Mouse (Mus musculus) CD4-positive, CD25-positive, alpha-beta regulatory T cell, adult 2 months (primary cell): ENCODE measurements around the gene Rpgrip1l.

Experiments
- DNase-seq: peaks from one replicate; pipeline ENCODE4 v3.0.0-alpha.2; 2012; ENCODE audit warnings: low read depth, low spot score

Rpgrip1l gene

DNA sequence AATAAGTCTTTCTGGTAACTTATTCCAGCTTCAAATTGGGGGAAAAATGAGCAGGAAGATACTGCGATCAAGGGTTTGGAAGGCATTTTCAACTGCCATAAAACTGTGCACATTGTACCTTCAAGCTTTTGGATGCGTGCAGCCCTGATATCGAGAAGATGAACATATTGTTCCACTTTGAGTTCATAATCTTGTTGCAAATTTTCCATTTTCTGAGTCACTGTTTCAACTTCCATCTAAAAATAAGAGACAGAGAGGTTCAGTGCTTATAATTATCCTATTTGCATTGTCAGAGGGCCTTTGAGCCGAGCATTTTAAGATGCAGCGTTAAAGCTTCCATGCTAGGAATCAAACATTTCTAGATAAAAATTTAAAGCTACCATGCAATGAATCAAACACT lies 39.6 kb downstream of the Rpgrip1l start:
- no peak for DNase-seq

GRCm38 (mm10) chr8:91269374-91269958 lies 43.6 kb downstream of the Rpgrip1l start:
- no peak for DNase-seq

DNA sequence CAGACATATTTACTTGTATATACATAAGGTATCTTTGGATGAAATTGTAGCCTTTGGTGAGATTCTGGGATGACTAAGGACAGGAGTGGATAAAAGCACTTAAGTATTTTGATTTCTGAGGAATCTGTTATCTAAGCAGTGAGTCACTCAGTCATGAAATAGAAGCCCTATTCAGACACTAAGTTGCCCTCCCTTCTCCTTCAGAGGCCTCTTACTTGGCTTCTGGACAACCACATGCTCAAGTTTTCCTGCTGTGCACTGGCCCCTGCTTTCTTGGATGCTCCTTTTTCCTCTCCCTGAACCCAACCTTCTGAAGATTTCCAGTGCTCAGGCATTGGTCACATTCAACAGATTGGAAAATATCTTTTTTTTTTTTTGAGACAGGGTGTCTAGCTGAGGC lies 48.5 kb downstream of the Rpgrip1l start:
- DNase-seq, result no peak

DNA sequence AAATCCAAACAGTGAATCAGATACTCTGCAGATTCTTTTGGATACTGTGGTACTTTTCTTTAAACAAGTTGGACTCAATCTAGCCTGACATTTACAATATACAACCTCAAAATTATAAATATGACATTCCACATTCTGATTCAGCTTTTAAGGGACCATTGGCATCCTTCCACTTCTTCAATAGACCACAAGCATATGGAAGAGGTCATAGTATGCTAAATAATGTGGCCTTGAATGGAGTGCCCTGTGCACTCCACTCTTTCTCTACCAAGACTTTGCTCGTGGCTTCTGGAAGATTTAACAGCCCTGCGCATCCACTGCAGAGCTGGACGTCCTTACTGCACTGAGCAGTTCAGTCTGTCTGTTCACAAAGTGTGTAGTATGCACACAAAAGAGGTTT lies 49.1 kb downstream of the Rpgrip1l start:
- no peak for DNase-seq

DNA sequence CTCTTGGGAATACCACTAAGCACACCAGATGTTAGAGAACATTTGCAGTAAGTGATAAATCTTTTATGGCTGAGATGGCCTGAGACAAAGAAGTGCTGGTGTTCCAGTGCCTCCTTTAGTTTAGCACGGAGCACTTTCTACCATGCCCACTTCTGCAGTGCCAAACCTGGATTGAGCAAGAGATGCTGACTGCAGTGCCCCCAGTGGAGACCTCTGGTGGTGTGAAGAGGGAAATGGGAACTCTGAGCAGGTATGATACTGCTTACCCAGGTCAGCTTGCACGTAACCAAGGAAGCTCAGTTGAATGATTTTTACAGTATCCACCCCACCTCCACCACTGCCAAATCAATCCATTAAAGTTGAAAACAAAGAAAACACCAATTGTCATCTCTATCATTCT lies 51.5 kb downstream of the Rpgrip1l start:
- peak; percentile 6 for DNase-seq

DNA sequence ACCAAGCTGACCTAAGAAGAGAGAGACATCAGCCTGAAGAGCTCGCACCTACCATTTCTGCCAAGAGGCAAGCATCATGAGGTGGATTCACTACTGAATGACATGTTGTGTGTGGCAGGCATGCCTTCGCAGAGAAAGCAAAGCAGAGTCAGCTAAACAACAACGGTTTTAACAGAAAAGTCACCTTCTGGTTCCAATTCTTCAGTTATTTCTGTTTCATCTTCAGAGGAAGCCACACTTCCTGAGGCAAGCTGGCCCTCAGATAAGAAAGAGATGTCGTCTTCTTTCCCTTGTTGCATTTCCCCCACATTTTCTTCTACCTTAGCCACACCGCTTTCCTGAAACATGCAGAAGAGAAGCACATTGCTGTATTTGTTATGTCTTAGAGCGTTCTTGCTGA lies 62.1 kb downstream of the Rpgrip1l start:
- no peak for DNase-seq

- DNase-seq, result no peak
Measured at GRCm38 (mm10) chr8:91249758-91250466, 63.1 kb downstream of the Rpgrip1l start.

- no peak for DNase-seq
Measured at GRCm38 (mm10) chr8:91245821-91246454, 67.1 kb downstream of the Rpgrip1l start.

DNA sequence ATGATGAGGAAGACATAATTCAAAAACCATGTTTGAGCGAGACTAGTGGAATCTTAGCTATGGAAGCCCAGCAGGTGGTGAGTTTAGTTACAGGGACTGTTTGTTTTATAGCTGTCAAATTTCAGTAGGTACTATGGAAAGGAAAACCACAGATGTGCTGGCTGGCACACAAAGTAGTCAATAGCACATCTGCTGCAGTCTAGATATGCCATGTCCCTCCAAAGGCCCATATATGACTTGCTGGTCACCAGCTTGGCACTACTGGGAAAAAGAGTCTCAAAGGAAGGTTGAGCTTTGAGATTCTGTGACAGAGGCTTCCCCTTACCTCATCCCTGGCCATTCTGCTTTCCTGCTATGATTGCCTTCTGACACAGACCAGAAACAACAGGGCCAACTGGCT lies 70.3 kb downstream of the Rpgrip1l start:
- DNase-seq, result no peak

GRCm38 (mm10) chr8:91241873-91242519 lies 71.1 kb downstream of the Rpgrip1l start:
- DNase-seq, result no peak

GRCm38 (mm10) chr8:91241371-91241770 lies 71.7 kb downstream of the Rpgrip1l start:
- DNase-seq, result no peak

DNA sequence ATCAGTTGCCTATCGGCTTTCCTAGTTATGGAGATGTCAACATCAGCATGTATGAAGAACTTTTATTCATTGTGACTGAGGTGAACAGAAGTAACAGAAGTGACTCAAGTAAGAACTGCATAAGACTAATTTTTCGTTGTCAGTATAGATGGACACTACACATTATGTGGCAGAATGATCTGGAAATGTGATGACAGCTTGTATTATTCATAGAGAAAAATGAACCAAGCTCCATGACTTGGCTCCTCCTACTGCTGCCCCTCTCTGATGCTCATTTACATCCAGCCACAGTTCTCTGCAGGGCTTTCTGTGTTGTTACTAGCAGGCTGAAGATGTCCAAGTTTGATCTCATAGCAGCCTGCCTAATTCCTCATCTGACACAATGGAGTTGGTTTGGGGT lies 75.9 kb downstream of the Rpgrip1l start:
- no peak for DNase-seq

- no peak for DNase-seq
Measured at GRCm38 (mm10) chr8:91234097-91234496, 79.0 kb downstream of the Rpgrip1l start.

DNA sequence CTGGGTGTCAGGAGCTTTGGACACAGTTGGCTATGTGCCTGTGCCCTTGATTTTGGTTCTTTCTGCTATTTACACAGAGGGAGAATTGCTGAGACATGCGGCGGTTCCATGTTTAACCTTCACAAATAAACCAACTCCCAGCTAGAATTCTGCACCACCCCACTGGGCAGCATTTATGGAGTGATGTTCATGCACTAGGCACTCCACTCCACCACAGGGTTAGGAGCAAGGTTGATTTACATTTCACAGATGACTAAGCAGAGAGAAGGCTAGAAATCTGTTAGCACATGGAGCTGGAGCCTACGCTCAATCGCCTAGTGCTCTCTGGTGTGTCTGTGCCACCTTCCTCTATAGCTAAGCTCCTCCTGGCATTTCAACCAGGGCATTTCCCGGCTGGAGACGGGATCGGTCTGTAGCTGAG lies 85.6 kb downstream of the Rpgrip1l start:
- no peak for DNase-seq

GRCm38 (mm10) chr8:91224227-91224626 lies 88.8 kb downstream of the Rpgrip1l start:
- no peak for DNase-seq

DNA sequence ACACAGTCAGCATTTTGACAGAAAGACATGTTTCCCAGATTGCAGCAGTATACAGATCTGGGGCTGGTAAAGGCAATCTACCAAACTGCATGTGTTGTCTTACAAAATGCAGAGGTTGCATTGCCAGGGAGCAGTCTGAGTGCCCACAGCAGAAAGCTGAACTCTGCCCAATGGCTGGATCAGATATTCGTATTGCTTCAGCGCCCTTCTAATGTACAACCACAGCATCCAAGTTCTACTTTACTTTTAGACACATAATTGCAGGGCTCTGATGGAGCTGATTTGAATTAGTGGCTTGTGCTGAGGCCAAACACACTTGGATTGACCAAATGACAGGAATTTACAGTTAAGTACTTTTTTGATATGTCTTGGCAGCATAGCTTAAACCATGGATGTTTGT lies 91.2 kb downstream of the Rpgrip1l start:
- DNase-seq, result no peak

GRCm38 (mm10) chr8:91218271-91218670 lies 94.8 kb downstream of the Rpgrip1l start:
- no peak for DNase-seq

- DNase-seq, result no peak
Measured at GRCm38 (mm10) chr8:91217062-91217905, 95.8 kb downstream of the Rpgrip1l start.

- no peak for DNase-seq
Measured at GRCm38 (mm10) chr8:91214287-91214686, 98.8 kb downstream of the Rpgrip1l start.

DNA sequence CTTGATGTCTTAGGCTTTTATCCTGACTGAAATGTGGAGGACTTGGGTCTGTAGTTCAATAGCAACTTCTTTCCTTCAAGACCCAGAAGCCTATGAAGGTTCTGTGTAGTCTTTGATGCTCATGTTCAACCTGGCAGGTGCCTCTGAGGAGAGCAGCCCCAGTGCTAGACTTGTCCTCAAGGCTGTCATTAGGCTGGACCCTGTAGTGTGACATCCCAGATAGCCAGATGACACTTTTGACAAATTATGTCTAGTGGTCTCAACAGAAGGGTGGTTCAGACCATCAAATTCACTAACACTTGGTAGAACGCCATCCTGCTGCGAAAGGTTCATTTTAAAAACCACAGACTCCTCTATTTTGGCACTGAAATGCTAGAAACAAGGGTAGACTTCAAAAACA lies 100.1 kb downstream of the Rpgrip1l start:
- DNase-seq, result no peak

- DNase-seq, result no peak
Measured at GRCm38 (mm10) chr8:91209658-91210057, 103.4 kb downstream of the Rpgrip1l start.

DNA sequence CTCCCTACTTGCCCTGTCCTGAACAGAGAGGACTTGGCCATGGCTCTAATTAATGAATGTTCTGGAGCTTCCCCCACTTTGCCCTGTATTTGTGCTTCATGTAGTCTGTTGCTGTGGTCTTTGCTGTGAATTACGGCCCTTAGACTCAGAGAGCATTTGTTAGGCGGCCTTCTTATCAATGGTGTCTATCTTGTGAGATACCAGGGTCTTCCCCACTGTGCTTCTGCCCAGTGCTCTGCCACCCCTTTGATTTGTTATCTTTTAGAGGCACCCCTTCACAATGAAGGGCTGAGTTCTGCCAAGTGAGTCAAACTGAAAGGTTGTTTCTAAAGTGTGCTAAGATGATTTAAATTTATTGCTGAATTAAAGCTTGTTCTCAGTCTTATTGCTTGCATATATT lies 105.4 kb downstream of the Rpgrip1l start:
- no peak for DNase-seq
